Mouse (Mus musculus) induced T-regulatory cell, adult 2 months (primary cell): ENCODE results near the gene Mrpl52.

Experiments
- DNase-seq: peaks from one replicate; pipeline ENCODE4 v3.0.0-alpha.2; 2012; ENCODE audit warnings: low read depth

The Mrpl52 gene

DNA sequence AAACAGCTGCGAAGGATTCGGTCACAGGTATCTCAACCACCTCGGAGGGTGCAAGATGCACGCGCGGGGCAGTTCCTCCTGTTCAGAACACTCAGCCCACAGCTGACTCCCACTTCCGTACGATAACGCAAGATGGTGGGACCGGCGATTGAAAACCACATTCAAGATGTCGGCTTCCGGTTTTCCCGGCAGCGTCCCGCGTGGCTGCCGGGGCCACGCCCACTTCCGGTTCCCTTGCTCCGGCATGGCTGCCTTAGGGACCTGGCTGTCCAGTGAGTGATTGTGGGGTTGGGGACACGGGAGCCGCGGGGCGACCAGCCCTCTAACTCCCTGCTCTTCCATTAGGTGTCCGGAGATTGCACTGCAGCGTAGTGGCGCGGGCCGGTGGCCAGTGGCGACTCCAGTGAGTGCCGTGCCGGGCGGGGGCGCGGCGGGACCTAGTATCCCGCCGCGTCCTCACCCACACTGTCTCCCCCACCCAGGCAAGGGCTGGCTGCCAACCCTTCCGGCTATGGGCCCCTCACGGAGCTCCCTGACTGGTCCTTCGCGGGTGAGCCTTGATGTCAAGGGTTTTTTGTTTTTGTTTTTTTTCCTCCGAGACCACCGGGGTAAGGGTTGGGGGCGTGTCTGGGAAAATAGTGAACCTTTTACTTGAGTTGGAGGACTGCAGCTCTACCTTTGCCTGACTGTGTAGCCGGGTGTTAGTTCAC lies at the start of gene Mrpl52:
Mrpl52 (plus strand) TSS at position 221 of the 710 bp plus-strand sequence.
- peak; percentile 89 for DNase-seq

- DNase-seq = no peak
These were observed 49.5 kb upstream of the Mrpl52 start for GRCm38 (mm10) chr14:54377166-54377565.

- DNase-seq = no peak
These were observed 47.1 kb upstream of the Mrpl52 start for GRCm38 (mm10) chr14:54379571-54379970.

- no peak for DNase-seq
These were observed 46.1 kb upstream of the Mrpl52 start for GRCm38 (mm10) chr14:54380616-54381015.

DNA sequence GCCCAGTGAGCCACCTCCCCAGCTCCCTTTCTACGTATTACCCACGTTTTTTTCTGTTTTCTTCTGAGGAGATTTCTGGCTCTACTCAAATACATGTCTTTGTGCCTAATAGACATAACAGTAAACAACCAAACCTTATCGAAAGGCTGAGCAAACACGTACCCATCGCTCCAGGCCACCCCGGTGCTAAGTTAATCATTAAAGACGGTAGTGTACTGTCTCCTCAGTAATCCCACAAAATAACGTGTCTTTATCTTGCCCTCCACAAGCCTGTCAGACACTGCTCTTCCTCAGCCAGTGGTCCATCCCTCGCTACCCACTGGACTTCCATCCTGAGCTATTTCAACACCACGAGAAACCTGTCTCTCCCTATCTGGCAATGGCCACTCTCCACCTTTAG lies 44.9 kb upstream of the Mrpl52 start:
- no peak for DNase-seq

- DNase-seq = no peak
These were observed 44.1 kb upstream of the Mrpl52 start for GRCm38 (mm10) chr14:54382641-54383040.

DNA sequence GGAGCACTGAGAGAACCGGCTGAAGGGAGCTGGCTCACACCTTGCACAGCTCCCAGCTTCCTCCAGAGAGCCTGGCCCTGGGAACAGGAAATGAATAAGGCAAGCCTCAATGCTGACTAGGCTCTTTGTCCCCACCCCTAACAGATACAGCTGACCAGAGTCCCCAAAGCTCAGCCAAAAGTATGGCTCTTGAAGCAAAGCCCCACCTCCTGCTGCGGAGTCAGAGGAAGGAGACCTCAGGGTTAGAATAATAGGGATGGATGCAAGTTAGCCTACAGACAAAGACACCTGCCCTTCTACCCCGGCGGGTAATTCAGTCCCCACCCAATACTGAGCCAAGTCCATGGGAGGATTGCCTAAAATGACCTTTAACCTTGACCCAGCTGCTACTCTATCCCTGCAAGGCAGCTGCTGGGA lies 43.3 kb upstream of the Mrpl52 start:
- DNase-seq = no peak

- DNase-seq = no peak
These were observed 42.3 kb upstream of the Mrpl52 start for GRCm38 (mm10) chr14:54384396-54384795.

GRCm38 (mm10) chr14:54385968-54386618 lies 40.6 kb upstream of the Mrpl52 start:
- no peak for DNase-seq

- no peak for DNase-seq
These were observed 39.2 kb upstream of the Mrpl52 start for GRCm38 (mm10) chr14:54387546-54387945.

DNA sequence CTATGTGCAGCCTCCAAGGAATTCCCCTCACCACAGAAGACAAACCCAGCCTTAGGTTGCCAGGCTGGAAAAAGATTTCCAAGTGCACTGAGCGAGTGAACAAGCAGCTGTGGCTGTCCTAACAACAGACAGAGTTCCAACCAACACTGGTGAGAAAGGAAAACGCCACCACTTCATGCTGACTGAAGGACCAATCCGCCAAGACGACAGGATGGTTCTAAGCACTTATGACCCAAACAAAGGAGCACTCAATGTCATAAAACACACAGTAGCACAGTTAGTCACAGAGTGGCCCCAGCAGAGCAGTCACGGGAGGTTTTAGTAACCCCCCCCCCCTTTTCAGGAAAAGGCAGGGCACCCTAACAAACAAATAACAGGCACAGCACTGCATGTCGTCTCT lies 35.9 kb upstream of the Mrpl52 start:
- DNase-seq = no peak

GRCm38 (mm10) chr14:54393794-54394193 lies 32.9 kb upstream of the Mrpl52 start:
- DNase-seq = no peak

DNA sequence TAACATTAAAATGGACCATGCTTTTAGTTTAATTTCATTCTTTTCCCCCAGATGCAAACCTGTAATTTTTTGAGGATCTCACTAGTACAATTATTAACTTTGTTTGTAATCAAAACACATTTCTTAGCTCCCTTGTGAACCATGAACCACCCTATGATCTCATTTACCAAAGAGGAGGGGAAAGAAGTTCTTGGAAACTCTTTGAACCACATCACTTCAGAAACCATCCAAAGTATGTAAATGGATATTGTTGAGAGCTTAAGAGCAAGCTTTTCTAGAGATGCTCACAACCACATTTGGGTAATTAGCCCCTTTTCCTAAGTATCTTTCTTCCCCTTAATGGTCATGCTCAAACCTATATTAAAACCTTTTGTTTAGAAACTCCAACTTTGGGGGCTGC lies 32.4 kb upstream of the Mrpl52 start:
- no peak for DNase-seq

GRCm38 (mm10) chr14:54396685-54397084 lies 30.0 kb upstream of the Mrpl52 start:
- no peak for DNase-seq

DNA sequence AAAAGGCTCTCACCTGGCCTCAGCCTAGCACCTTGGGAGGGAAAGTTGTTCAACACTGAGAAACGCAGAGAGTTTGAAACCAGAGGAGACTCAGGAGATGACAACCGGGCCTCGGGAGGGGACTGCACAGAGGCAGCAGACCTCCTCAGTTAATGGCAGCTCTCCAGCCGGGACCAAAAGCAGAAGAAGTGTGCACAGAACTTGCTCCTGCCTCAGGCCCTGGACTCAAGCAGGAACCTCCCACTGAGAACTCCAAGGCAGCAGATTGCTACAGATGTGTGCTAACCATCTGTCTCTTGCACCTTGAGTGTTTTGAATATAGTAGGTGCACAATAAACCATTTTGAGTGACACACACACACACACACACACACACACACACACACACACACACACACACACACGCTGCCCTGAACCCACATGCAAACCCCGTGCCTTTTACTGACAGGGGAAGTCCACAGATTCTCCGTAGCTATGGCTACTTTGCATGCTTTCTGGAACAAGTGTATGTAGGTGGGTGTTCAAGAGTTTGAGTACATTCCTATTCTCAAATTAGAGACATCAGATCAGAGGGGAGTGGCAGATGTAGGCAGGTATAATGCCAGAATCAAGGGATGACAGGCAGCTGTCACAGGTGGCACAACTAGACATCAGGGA lies 28.7 kb upstream of the Mrpl52 start:
- peak; percentile 62 for DNase-seq

GRCm38 (mm10) chr14:54398528-54398916 lies 28.2 kb upstream of the Mrpl52 start:
- DNase-seq = no peak

DNA sequence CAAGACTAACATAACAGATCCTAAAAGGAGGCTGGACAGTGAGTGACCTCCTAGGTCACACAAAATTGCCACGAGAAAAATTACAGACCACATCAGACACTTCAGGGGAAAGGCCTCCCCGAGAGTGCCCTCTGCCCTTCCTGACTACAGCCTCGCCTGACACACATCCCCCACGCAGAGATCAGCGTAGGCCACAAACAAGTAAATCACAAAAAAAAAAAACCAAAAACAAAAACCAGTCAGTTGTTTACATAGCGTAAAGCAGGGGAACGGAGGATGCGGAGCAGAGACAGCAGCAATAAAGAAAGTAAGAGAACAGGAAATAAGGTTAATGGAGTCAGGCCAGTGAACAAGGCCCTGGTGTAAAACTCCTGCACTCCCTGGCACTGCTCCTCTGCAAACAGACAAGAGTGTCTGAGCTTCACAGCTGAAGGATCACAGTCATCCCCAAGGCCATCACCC lies 27.8 kb upstream of the Mrpl52 start:
- DNase-seq = peak; percentile 74

- DNase-seq = no peak
These were observed 25.0 kb upstream of the Mrpl52 start for GRCm38 (mm10) chr14:54401723-54402122.

DNA sequence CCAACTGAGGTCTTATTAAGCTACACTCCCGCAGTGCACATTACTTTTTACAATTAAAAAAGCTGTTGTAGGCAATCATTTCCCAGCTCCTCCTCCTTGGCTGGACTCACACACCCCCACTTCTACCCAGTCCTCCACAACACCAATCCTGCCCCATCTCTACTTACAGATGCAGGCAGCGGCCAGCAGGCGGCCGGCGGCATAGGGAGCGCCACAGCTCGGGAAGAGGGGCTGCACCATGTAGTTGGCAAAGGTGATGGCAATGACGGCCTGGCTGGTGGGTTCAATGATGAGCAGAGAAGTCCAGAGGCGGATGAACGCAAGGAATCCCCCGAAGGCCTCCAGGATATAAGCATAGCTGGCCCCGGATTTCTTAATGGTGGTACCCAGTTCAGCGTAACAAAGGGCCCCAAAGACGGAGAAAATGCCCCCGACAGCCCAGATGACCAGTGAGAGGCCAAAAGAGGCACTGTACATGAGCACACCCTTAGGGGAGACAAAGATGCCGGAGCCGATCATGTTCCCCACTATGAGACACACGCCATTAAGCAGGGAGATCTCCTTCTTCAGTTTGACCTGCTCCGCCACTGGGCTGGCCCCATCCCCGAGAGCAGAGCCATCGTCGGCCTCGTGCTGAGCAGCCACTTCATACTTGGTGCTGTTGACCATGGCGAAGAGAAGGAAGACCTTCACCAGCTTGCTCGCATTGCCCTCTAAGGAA lies 18.2 kb upstream of the Mrpl52 start:
- no peak for DNase-seq

DNA sequence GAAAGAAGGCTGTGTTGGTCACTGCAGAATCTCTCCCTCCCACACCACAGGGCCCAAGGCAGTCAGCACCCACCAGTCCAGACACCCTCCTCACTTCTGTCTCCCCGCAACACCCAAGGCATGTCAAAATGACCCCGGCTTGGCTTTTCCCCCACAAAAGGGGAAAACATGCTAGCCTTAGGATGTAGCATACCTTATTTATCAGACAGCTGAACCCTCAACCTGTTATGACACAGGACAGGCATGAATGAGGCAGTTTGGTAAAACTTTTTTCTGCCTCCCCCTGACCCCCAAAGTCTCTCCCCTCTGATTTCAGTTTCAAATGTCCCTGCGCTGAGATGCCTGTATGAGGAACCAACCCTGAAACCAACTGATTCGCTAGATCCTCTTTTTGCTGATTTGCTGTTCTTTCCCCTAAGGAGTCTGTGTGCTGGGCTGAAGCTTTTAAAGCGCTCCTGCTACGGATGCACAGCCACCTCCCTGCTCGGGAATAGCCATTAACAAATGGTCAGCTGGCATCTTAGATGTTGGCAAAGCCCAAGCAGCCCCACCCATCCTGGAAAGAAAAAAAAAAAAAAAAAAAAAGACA lies 17.6 kb upstream of the Mrpl52 start:
- no peak for DNase-seq

DNA sequence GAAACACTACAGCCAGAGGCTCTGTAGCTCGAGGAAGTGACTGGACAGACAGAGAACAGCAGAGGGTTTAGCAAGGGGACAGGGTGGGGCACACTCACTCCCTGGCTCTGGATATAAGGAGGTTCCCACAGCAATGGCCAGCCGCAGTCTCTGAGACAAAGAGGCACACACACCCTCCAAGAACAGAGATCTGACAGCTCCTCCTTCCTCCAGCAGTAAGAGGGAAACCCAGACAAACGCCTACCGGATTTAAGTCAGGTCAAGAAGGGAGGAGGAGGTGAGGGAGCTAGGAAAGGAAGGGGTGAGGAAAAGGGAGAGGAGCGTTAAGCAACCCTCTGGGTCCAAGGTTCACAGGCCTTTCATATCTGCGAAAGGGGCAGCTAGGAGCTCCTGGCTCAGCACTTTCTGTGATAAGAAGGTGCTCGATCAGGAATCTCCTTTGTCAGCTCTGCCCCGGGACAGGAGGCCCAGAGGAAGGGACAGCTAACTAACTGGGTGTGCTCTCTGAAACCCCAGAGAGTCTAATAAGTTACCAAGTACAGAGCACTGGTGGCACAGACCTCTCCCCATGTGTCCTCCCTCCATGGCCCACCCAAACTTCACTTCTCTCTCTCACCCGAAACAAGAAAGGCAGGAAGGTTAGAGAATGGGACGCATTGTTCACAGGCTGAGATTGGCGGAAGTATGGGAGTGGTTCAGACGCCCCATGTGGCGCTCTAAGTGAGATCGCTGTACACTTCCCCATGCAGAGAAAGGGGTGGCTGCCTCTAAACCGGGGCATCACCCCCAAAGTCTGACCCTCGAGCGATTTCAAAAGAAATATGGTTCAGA lies 16.5 kb upstream of the Mrpl52 start:
- DNase-seq = no peak
